Mouse (Mus musculus): ENCODE measurements around the gene Pmf1. TPM values are rescaled to one million over a fixed set of nuclear protein-coding genes. Genes with fewer than 3 reads are reported as not detected.
A peak's percentile ranks its signal among the peaks of the same experiment; 100 is the strongest.

Gene Pmf1
- polyA plus RNA-seq, 1 experiment from 2014 or later = 62.5 TPM

- 0 out of 2 replicates have a peak, but pooled peaks cover 11% of the 10 kb centered on the region for H3K4me1 ChIP-seq (replicated peaks; ENCODE audit: control insufficient read depth, insufficient read depth, low read length)
- ATAC-seq = no peak
- H3K4me2 ChIP-seq (replicated peaks; ENCODE audit: low read depth) = no peak overlapping the region
- no peak for TF ChIP-seq CTCF (IDR thresholded peaks at IDR 0.05; ENCODE audit: low read depth)
- H3K27ac ChIP-seq (ENCODE audit: low read depth, low read length) = no peak overlapping the region
- no peaks in the 10 kb centered on the region for H3K9me3 ChIP-seq (ENCODE audit: control insufficient read depth)
- H3K27me3 ChIP-seq (replicated peaks; ENCODE audit: control insufficient read depth, insufficient read depth, low read length) = no peaks in the 10 kb centered on the region
- H3K4me3 ChIP-seq (ENCODE audit: low read depth, low read length) = no peak overlapping the region
- H3K36me3 ChIP-seq (ENCODE audit: control insufficient read depth, insufficient read depth) = peaks cover 43% of the 10 kb centered on the region
- 91% methylated on average over 19 of the region's 19 CpGs for WGBS
- H3K9ac ChIP-seq (ENCODE audit: low read depth, low read length) = no peak overlapping the region
These were observed 10.6 kb upstream of the Pmf1 start for GRCm38 (mm10) chr3:88420771-88421170.

DNA sequence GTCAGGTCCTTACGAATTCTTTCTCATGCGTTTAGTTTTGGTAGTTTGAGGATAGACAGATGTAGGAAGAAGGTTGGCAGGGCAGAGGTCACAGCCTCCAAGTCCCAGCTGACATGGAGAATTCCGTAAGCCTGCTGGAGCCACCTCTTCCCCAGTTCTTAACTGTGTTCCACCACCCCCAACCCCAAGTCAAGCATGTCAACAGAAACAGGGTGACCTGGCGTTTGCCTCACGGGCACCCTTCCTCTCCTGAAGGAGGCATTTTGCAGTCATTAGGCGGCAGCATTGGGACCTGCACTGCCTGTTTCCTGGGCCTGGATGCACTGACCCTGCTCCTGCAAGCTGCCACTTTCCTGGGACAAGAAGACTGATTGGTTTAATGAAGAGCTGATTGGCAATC, 7.9 kb upstream of the Pmf1 start:
- Histone ChIP-seq H3K27ac (ENCODE audit: low read depth, low read length) (no peak overlapping the region), H3K4me3 (ENCODE audit: low read depth, low read length) (no peak overlapping the region), H3K27me3 (replicated peaks; ENCODE audit: control insufficient read depth, insufficient read depth, low read length) (no peaks in the 10 kb centered on the region), H3K4me1 (replicated peaks; ENCODE audit: control insufficient read depth, insufficient read depth, low read length) (peaks cover 8% of the 10 kb centered on the region; the same call in 1 of the 2 replicates), H3K4me2 (replicated peaks; ENCODE audit: low read depth) (no peak overlapping the region), H3K9ac (ENCODE audit: low read depth, low read length) (no peak overlapping the region; the same call in 1 of the 2 replicates), H3K36me3 (ENCODE audit: control insufficient read depth, insufficient read depth) (peaks cover 66% of the 10 kb centered on the region), H3K9me3 (ENCODE audit: control insufficient read depth) (no peaks in the 10 kb centered on the region)
- no peak for TF ChIP-seq CTCF (IDR thresholded peaks at IDR 0.05; ENCODE audit: low read depth)
- no peak for ATAC-seq
- WGBS = 75% methylated on average over 6 of the region's 6 CpGs

DNA sequence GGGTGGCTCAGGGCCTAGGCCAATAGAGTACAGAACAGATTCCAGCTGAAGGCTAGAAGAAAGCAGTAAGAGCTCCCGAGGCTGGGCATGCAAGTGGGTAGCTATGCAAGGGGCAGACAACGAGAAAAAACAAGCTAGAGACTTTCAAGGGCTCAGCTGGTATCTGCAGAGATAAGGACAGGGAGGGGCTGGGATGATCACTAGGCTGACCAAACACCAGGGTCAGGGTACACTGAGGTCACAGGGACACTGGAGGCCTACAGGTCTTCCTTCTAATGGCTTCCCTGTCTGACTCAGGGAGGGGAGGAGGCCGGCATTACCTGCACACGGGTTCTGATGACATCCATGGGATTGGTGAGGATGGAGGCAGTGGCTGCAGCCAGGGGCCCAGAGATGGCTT, 5.5 kb upstream of the Pmf1 start:
- Histone ChIP-seq H3K4me2 (replicated peaks; ENCODE audit: low read depth) (peak overlapping the region; percentile 17; the same call in 1 of the 2 replicates), H3K9me3 (ENCODE audit: control insufficient read depth) (no peaks in the 10 kb centered on the region), H3K4me3 (ENCODE audit: low read depth, low read length) (no peak overlapping the region), H3K36me3 (ENCODE audit: control insufficient read depth, insufficient read depth) (peaks cover 70% of the 10 kb centered on the region), H3K27ac (ENCODE audit: low read depth, low read length) (peak overlapping the region; percentile 68), H3K4me1 (replicated peaks; ENCODE audit: control insufficient read depth, insufficient read depth, low read length) (peaks cover 3% of the 10 kb centered on the region; the same call in 1 of the 2 replicates), H3K27me3 (replicated peaks; ENCODE audit: control insufficient read depth, insufficient read depth, low read length) (no peaks in the 10 kb centered on the region), H3K9ac (ENCODE audit: low read depth, low read length) (no peak overlapping the region)
- WGBS = 37% methylated on average over 4 of the region's 4 CpGs
- ATAC-seq = peak; percentile 77
- TF ChIP-seq CTCF (IDR thresholded peaks at IDR 0.05; ENCODE audit: low read depth) = no peak

- Histone ChIP-seq H3K9me3 (ENCODE audit: control insufficient read depth) (no peaks in the 10 kb centered on the region), H3K27me3 (replicated peaks; ENCODE audit: control insufficient read depth, insufficient read depth, low read length) (no peaks in the 10 kb centered on the region), H3K4me3 (ENCODE audit: low read depth, low read length) (no peak overlapping the region), H3K36me3 (ENCODE audit: control insufficient read depth, insufficient read depth) (peaks cover 46% of the 10 kb centered on the region), H3K27ac (ENCODE audit: low read depth, low read length) (peak overlapping the region; percentile 68; the same call in 1 of the 2 replicates), H3K4me2 (replicated peaks; ENCODE audit: low read depth) (no peak overlapping the region), H3K4me1 (replicated peaks; ENCODE audit: control insufficient read depth, insufficient read depth, low read length) (peaks cover 3% of the 10 kb centered on the region; the same call in 1 of the 2 replicates), H3K9ac (ENCODE audit: low read depth, low read length) (no peak overlapping the region)
- 83% methylated on average over 11 of the region's 11 CpGs for WGBS
- ATAC-seq = no peak
- TF ChIP-seq CTCF (IDR thresholded peaks at IDR 0.05; ENCODE audit: low read depth) = no peak
These were observed 2.5 kb upstream of the Pmf1 start for GRCm38 (mm10) chr3:88412636-88413035.

DNA sequence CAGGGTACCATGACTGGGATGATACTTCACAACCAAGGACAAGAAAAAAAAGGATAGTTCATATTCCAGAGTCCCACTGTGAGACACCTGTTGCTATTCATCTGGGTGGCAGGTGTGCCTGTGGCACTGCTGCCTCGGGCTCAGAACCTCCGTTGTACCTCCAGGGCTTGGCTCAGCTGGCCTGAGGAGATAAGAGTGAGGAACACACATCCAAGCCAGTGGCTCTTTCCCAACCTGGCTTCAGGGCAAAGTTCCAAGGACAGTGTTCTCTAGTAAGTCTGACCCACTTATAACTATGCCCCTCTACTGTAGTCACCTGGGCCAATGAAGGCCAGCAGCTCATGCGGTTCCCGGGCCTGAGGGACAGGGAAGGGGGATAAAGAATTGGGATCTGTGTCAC, 1.6 kb upstream of the Pmf1 start:
- Histone ChIP-seq H3K4me3 (ENCODE audit: low read depth, low read length) (no peak overlapping the region), H3K4me2 (replicated peaks; ENCODE audit: low read depth) (no peak overlapping the region), H3K27me3 (replicated peaks; ENCODE audit: control insufficient read depth, insufficient read depth, low read length) (no peaks in the 10 kb centered on the region), H3K4me1 (replicated peaks; ENCODE audit: control insufficient read depth, insufficient read depth, low read length) (peaks cover 3% of the 10 kb centered on the region; the same call in 1 of the 2 replicates), H3K36me3 (ENCODE audit: control insufficient read depth, insufficient read depth) (peaks cover 44% of the 10 kb centered on the region), H3K9me3 (ENCODE audit: control insufficient read depth) (no peaks in the 10 kb centered on the region), H3K9ac (ENCODE audit: low read depth, low read length) (no peak overlapping the region), H3K27ac (ENCODE audit: low read depth, low read length) (peak overlapping the region; percentile 68; the same call in 1 of the 2 replicates)
- TF ChIP-seq CTCF (IDR thresholded peaks at IDR 0.05; ENCODE audit: low read depth) = no peak
- 52% methylated on average over 4 of the region's 4 CpGs for WGBS
- no peak for ATAC-seq

- Histone ChIP-seq H3K36me3 (ENCODE audit: control insufficient read depth, insufficient read depth) (peaks cover 33% of the 10 kb centered on the region), H3K27me3 (replicated peaks; ENCODE audit: control insufficient read depth, insufficient read depth, low read length) (no peaks in the 10 kb centered on the region), H3K27ac (ENCODE audit: low read depth, low read length) (peak overlapping the region; percentile 79), H3K9me3 (ENCODE audit: control insufficient read depth) (no peaks in the 10 kb centered on the region), H3K4me1 (replicated peaks; ENCODE audit: control insufficient read depth, insufficient read depth, low read length) (peaks cover 3% of the 10 kb centered on the region; the same call in 1 of the 2 replicates), H3K9ac (ENCODE audit: low read depth, low read length) (no peak overlapping the region), H3K4me2 (replicated peaks; ENCODE audit: low read depth) (peak overlapping the region; percentile 73), H3K4me3 (ENCODE audit: low read depth, low read length) (peak overlapping the region; percentile 47)
- TF ChIP-seq CTCF (IDR thresholded peaks at IDR 0.05; ENCODE audit: low read depth) = no peak
- 17% methylated on average over 7 of the region's 7 CpGs for WGBS
- peak; percentile 20; the same call in 1 of the 2 replicates for ATAC-seq
These were observed 507 bp upstream of the Pmf1 start for GRCm38 (mm10) chr3:88410645-88411031.

Measured in intestine, postnatal 0 days (tissue).